Mouse (Mus musculus) spleen, adult 2 months (tissue): Measurements from ENCODE around the gene Dgat2.

Experiments used
- CTCF ChIP-seq: fragments of 200-500 bp; IDR thresholded peaks from 2 replicates; pipeline ENCODE4 v1.5.1; 2011; ENCODE audit warnings: mild to moderate bottlenecking, inconsistent platforms; ENCODE audit not compliant: insufficient read depth, insufficient read length, insufficient replicate concordance; ENCODE audit errors: extremely low read depth
- POLR2A ChIP-seq: fragments of 200-500 bp; IDR thresholded peaks from 2 replicates; pipeline ENCODE4 v1.6.1; 2011; ENCODE audit warnings: low read depth, low read length, inconsistent platforms

GRCm38 (mm10) chr7:99161529-99161928, 21.0 kb downstream of the Dgat2 start:
- no peak for TF ChIP-seq POLR2A
- TF ChIP-seq CTCF, result no peak
